ENCODE assay signal across 20 mouse cellular contexts in genomic region chr10:60943074-60943473, GRCm38 (mm10).
"Had no signal": no experiment of that assay in that cellular context is flagged by ENCODE, and none has a peak within 500 bp of the region (broad histone marks: within the 10 kb centered on the region; RNA-seq: fewer than 3 reads in every experiment).

No protein-coding gene starts in this region.

- H3K4me1 ChIP-seq: liver, embryonic 13.5 days; neural tube, embryonic 12.5 days had no signal

- H3K27me3 ChIP-seq: liver, embryonic 13.5 days; neural tube, embryonic 12.5 days; neural tube, embryonic 15.5 days had no signal

- DNase-seq: kidney, adult 2 months; kidney, postnatal 25 days; layer of hippocampus, adult 9-11 months; left cerebral cortex, postnatal 4 days; liver, embryonic 13.5 days; lung, adult 2 months; lung, postnatal 36 days; midbrain, embryonic 14.5 days; right cerebral cortex, adult 18-20 months; right cerebral cortex, postnatal 14 days; right cerebral cortex, postnatal 4 days; thymus, postnatal 25 days had no signal

- H3K27ac ChIP-seq: kidney, postnatal 0 days; layer of hippocampus, adult 2 months; liver, embryonic 13.5 days; neural tube, embryonic 12.5 days; neural tube, embryonic 15.5 days had no signal

- H3K36me3 ChIP-seq: liver, embryonic 13.5 days; neural tube, embryonic 12.5 days; neural tube, embryonic 15.5 days had no signal

- ATAC-seq: intestine, postnatal 0 days; lung, postnatal 0 days had no signal

- H3K4me3 ChIP-seq: layer of hippocampus, adult 2 months; liver, embryonic 13.5 days; megakaryocyte, embryonic 14.5 days; neural tube, embryonic 12.5 days; neural tube, embryonic 15.5 days had no signal

- H3K4me2 ChIP-seq: liver, embryonic 13.5 days; midbrain, embryonic 11.5 days; neural tube, embryonic 12.5 days; neural tube, embryonic 15.5 days had no signal

- H3K9me3 ChIP-seq: liver, embryonic 13.5 days; megakaryocyte, embryonic 14.5 days; neural tube, embryonic 12.5 days; neural tube, embryonic 15.5 days had no signal

- H3K9ac ChIP-seq: liver, embryonic 13.5 days; neural tube, embryonic 12.5 days; neural tube, embryonic 15.5 days had no signal
